Mouse (Mus musculus) kidney, adult 2 months (tissue): ENCODE measurements around the gene Pola1.

Experiments used
- CTCF ChIP-seq: fragments of 200-500 bp; conservative IDR thresholded peaks from 2 replicates; pipeline ENCODE4 v1.5.1; 2011; ENCODE audit warnings: low read depth, mild to moderate bottlenecking, control low read depth, low read length, moderate library complexity, mixed read lengths; ENCODE audit not compliant: insufficient read depth, insufficient read length
- POLR2A ChIP-seq: fragments of 200-500 bp; IDR thresholded peaks from one replicate; pipeline ENCODE4 v1.6.1; 2011; ENCODE audit warnings: low read depth, low read length, control low read depth

- TF ChIP-seq POLR2A (no peak), CTCF (no peak)
Observed at GRCm38 (mm10) chrX:93301798-93302197, 330.2 kb downstream of the Pola1 start.
